Mouse (Mus musculus) stomach, postnatal 0 days (tissue): ENCODE data around the gene Dcst2.

Experiments
- CTCF ChIP-seq: IDR thresholded peaks from 2 replicates; pipeline ENCODE4 v1.5.1; 2016; ENCODE audit warnings: antibody characterized with exemption, low read depth, mild to moderate bottlenecking, moderate library complexity
- EP300 ChIP-seq: optimal IDR thresholded peaks from 2 replicates; pipeline ENCODE3; 2016; ENCODE audit warnings: antibody characterized with exemption

GRCm38 (mm10) chr3:89380711-89381110 lies 18.9 kb downstream of the Dcst2 start:
- TF ChIP-seq CTCF: no peak
- no peak for TF ChIP-seq EP300
